Mouse (Mus musculus) midbrain, embryonic 13.5 days (tissue): Measurements from ENCODE around the gene Myo1e. TPM values are rescaled to one million over a fixed set of nuclear protein-coding genes. Genes with fewer than 3 reads are reported as not detected.

Source experiments
- ATAC-seq: fragments of 200-750 bp; cut with Nextera tagmentation; 2 replicates; pipeline ENCODE4 v1.8.0; 2017; ENCODE audit warnings: mild to moderate bottlenecking, moderate TSS enrichment, moderate library complexity
- H3K27ac ChIP-seq: fragments of 300-500 bp; sonication (generic); 2 replicates; pipeline ENCODE4 v1.5.1; 2015; ENCODE audit warnings: inconsistent platforms, mild to moderate bottlenecking, moderate library complexity
- H3K27me3 ChIP-seq: fragments of 300-500 bp; sonication (generic); 2 replicates; pipeline ENCODE4 v1.6.1; 2015; ENCODE audit warnings: mild to moderate bottlenecking, inconsistent platforms
- H3K36me3 ChIP-seq: fragments of 300-500 bp; sonication (generic); 2 replicates; pipeline ENCODE4 v1.6.1; 2015; ENCODE audit warnings: mild to moderate bottlenecking, inconsistent platforms
- H3K4me1 ChIP-seq: fragments of 300-500 bp; sonication (generic); replicated peaks from 2 replicates; pipeline ENCODE4 v1.6.1; 2015; ENCODE audit warnings: inconsistent platforms
- H3K4me2 ChIP-seq: fragments of 300-500 bp; sonication (generic); replicated peaks from 2 replicates; pipeline ENCODE4 v1.6.1; 2015; ENCODE audit warnings: moderate library complexity, mild to moderate bottlenecking, inconsistent platforms
- H3K4me3 ChIP-seq: fragments of 300-500 bp; sonication (generic); replicated peaks from 2 replicates; pipeline ENCODE4 v1.5.1; 2015; ENCODE audit warnings: mild to moderate bottlenecking, inconsistent platforms
- H3K9ac ChIP-seq: fragments of 300-500 bp; sonication (generic); replicated peaks from 2 replicates; pipeline ENCODE4 v1.6.1; 2015; ENCODE audit warnings: mild to moderate bottlenecking, inconsistent platforms
- H3K9me3 ChIP-seq: fragments of 300-500 bp; sonication (generic); 2 replicates; pipeline ENCODE4 v1.6.1; 2016; ENCODE audit warnings: mild to moderate bottlenecking, inconsistent platforms
- WGBS: fragments of 180-500 bp; shearing (Covaris S2); methylation state at CpG from one replicate; pipeline ENCODE4 v1.1.7; 2015; 5-methylcytosine and 5-hydroxymethylcytosine counted together
- microRNA-seq: library from miRNA; unstranded; fragments of <30 nt; microRNA quantifications from one replicate; pipeline ENCODE4, GENCODE M21; 2016
- polyA plus RNA-seq: library from polyadenylated mRNA; unstranded; fragments of >200 nt; fragmentation: Nextera tagmentation; extraction: Ambion mirVana; gene quantifications from 2 replicates; pipeline ENCODE4 v1.2.1, GENCODE M21; 2015

Gene Myo1e
- polyA plus RNA-seq, 1 experiment from 2014 or later: 6.0 TPM

DNA sequence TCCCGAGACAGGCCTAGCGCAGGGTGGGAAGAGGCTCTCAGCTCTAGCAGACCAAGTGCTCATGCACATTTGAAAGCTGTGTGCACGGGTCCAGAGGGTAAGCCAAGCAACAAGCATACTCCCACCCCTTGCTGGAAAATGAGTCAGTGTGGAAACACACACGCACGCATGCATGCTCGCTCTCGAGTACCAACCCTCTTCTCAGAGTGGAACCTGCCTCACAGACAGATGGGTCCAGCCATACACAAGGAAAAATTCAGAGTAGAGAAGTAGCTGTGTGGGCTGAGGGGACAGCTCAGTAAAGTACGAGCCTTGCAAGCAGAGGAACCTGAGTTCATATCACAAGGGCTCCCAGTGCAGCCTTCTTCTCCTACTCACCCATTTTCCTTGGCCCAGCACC, 202.6 kb downstream of the Myo1e start:
- H3K4me1 ChIP-seq: no peaks in the 10 kb centered on the region
- H3K36me3 ChIP-seq: peaks cover 85% of the 10 kb centered on the region
- 95% methylated on average over 8 of the region's 8 CpGs for WGBS
- no peaks in the 10 kb centered on the region for H3K27me3 ChIP-seq
- H3K9me3 ChIP-seq: no peaks in the 10 kb centered on the region
- H3K9ac ChIP-seq: no peak overlapping the region
- no peak overlapping the region for H3K4me2 ChIP-seq
- H3K4me3 ChIP-seq: no peak overlapping the region
- H3K27ac ChIP-seq: no peak overlapping the region
- no peak for ATAC-seq

GRCm38 (mm10) chr9:70410668-70411067, 203.5 kb downstream of the Myo1e start:
- Histone ChIP-seq H3K4me1 (no peaks in the 10 kb centered on the region), H3K4me3 (no peak overlapping the region), H3K27ac (no peak overlapping the region), H3K36me3 (peaks cover 83% of the 10 kb centered on the region), H3K27me3 (no peaks in the 10 kb centered on the region), H3K9me3 (no peaks in the 10 kb centered on the region), H3K9ac (no peak overlapping the region), H3K4me2 (no peak overlapping the region)
- 89% methylated on average over 11 of the region's 11 CpGs for WGBS
- no peak for ATAC-seq

- Histone ChIP-seq H3K27ac (no peak overlapping the region), H3K4me3 (no peak overlapping the region), H3K27me3 (no peaks in the 10 kb centered on the region), H3K36me3 (peaks cover 76% of the 10 kb centered on the region), H3K9ac (no peak overlapping the region), H3K4me1 (no peaks in the 10 kb centered on the region), H3K4me2 (no peak overlapping the region), H3K9me3 (no peaks in the 10 kb centered on the region)
- ATAC-seq: no peak
- 93% methylated on average over 7 of the region's 7 CpGs for WGBS
Observed at GRCm38 (mm10) chr9:70413038-70413437, 205.9 kb downstream of the Myo1e start.

DNA sequence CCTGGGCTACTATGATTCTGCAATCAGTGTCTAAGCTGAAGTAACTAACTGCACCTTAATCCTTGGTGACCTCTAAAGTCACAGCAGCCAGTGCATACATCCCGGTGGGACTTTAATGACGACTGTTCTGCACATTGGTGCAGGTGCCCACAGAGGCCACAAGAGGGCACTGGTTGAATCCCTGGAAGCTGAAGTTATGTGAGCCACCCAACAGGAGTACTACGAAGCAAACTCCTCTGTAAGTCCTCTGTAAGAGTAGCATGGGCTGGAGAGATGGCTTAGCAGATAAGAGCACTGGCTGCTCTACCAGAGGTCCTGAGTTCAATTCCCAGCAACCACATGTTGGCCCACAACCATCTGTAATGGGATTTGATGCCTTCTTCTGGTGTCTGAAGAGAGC, 209.3 kb downstream of the Myo1e start:
- ATAC-seq: no peak
- Histone ChIP-seq H3K4me1 (peaks cover 14% of the 10 kb centered on the region), H3K9me3 (no peaks in the 10 kb centered on the region), H3K9ac (no peak overlapping the region), H3K36me3 (peaks cover 51% of the 10 kb centered on the region), H3K27me3 (no peaks in the 10 kb centered on the region), H3K27ac (no peak overlapping the region), H3K4me3 (no peak overlapping the region), H3K4me2 (no peak overlapping the region)
- 84% methylated on average over 3 of the region's 3 CpGs for WGBS

DNA sequence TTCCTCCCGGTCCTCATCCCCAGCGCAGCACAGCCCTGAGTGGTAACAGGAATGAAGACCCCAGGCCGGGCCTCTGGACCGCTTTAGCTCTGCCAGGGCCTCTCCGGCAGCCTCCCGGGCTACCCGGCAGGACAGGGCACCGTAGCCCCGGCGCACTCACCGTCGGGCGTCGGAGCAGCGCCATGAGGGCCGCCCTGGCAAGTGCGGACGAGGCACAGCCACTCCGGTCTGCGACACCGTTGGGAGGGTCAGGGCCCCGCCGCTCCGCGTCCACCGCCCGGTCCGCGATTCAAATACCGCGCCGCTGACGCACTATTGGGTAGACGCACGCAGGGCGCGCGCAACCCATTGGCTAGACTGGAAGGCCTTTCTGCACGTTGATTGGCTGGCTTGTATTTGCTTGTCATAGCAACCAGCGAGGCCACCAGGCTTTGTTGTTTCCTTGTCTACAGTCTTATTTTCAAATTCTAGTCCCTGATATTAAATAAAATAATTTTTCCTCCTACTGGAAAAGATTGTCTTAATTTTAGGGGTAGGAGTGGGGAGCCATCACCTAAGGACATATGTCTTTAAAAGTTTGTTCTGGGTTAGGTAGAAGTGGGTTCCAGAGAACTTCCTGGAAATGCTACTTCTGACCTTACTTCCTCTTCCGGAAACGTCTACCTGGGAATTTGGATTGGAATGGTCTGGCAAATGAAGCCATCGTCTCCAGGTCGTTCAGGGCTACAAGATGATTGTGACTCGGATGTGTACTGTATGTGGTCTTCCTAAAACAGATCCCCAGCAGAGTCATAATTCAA, 214.3 kb downstream of the Myo1e start, which contains the start of gene Ccnb2:
Gene Ccnb2, minus strand, starts transcription at position 291 of the 800 bp plus-strand sequence.
- no peak within 1 kb of the TSS for H3K27ac ChIP-seq
- peak within 1 kb of the TSS; percentile 96 for H3K4me2 ChIP-seq
- peaks cover 18% of the 10 kb centered on the region for H3K4me1 ChIP-seq
- no peaks in the 10 kb centered on the region for H3K9me3 ChIP-seq
- H3K9ac ChIP-seq: peak within 1 kb of the TSS; percentile 61
- H3K27me3 ChIP-seq: no peaks in the 10 kb centered on the region
- peaks cover 32% of the 10 kb centered on the region for H3K36me3 ChIP-seq
- peak; percentile 99 for ATAC-seq
- WGBS: 4% methylated on average over 45 of the region's 45 CpGs
- peak within 1 kb of the TSS; percentile 56 for H3K4me3 ChIP-seq

GRCm38 (mm10) chr9:70422661-70423060, 215.5 kb downstream of the Myo1e start:
- Histone ChIP-seq H3K27ac (no peak overlapping the region), H3K9me3 (no peaks in the 10 kb centered on the region), H3K4me3 (no peak overlapping the region), H3K9ac (no peak overlapping the region), H3K4me1 (peaks cover 18% of the 10 kb centered on the region), H3K4me2 (no peak overlapping the region), H3K36me3 (peaks cover 38% of the 10 kb centered on the region), H3K27me3 (no peaks in the 10 kb centered on the region)
- WGBS: 99% methylated on average over 2 of the region's 2 CpGs
- ATAC-seq: no peak

DNA sequence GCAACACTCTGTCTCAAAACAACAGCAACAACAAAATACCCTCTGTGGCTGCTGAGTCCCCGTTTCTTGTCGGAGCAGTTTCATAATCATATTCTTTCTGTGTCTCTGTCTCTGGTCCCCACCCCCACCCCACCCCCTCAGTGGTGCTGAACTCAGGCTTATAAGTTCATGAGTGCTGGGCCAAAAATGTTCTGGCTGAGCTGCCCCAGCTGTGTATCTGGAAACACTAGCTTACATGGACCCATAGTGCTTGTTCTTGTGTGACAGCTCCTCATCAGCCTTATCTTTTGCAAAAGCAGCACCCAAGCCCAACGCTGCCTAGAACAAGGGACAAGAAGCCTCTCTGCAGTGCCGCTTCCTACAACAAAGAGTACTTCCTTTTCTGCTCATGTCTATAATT, 232.8 kb downstream of the Myo1e start:
- Histone ChIP-seq H3K4me1 (no peaks in the 10 kb centered on the region), H3K36me3 (peaks cover 81% of the 10 kb centered on the region), H3K4me3 (no peak overlapping the region), H3K27me3 (no peaks in the 10 kb centered on the region), H3K9me3 (no peaks in the 10 kb centered on the region), H3K9ac (no peak overlapping the region), H3K27ac (no peak overlapping the region), H3K4me2 (no peak overlapping the region)
- 99% methylated on average over 4 of the region's 4 CpGs for WGBS
- no peak for ATAC-seq

- H3K4me2 ChIP-seq: no peak overlapping the region
- H3K36me3 ChIP-seq: peaks cover 48% of the 10 kb centered on the region
- H3K27me3 ChIP-seq: no peaks in the 10 kb centered on the region
- ATAC-seq: no peak
- no peak overlapping the region for H3K4me3 ChIP-seq
- WGBS: 98% methylated on average over 5 of the region's 5 CpGs
- no peak overlapping the region for H3K9ac ChIP-seq
- no peaks in the 10 kb centered on the region for H3K4me1 ChIP-seq
- no peak overlapping the region for H3K27ac ChIP-seq
- H3K9me3 ChIP-seq: no peaks in the 10 kb centered on the region
Observed at GRCm38 (mm10) chr9:70449072-70449471, 241.9 kb downstream of the Myo1e start.

Small RNA genes within 50 kb of the gene (microRNA-seq; reads per million reads assigned to microRNA genes)
- gene Mir5626: 9.1 reads per million, percentile 27 among the genes with 10 or more reads in this experiment

Other genes with a start within 250 kb of the Myo1e start
- 97.5 and 101 TPM in 2 replicates for gene Bnip2, start 217.9 kb upstream of the Myo1e start, polyA plus RNA-seq
- gene Gtf2a2, start 194.8 kb upstream of the Myo1e start, polyA plus RNA-seq: 201 and 205 TPM in 2 replicates
- not detected in 2 replicates for gene Gcnt3, start 169.3 kb upstream of the Myo1e start, polyA plus RNA-seq
- gene Fam81a, start 64.8 kb upstream of the Myo1e start, polyA plus RNA-seq: 4.0 and 5.1 TPM in 2 replicates
- 74.0 and 76.2 TPM in 2 replicates for gene Ccnb2, start 214.2 kb downstream of the Myo1e start, polyA plus RNA-seq